Mouse (Mus musculus): Measurements from ENCODE around the gene Gpr160.
A peak's percentile ranks its signal among the peaks of the same experiment; 100 is the strongest.
"Not testable (repeated sequence)": the region's sequence is repeated elsewhere in the genome, so short reads cannot be mapped to it uniquely, and the experiment has no call there.

Gpr160 gene

DNA sequence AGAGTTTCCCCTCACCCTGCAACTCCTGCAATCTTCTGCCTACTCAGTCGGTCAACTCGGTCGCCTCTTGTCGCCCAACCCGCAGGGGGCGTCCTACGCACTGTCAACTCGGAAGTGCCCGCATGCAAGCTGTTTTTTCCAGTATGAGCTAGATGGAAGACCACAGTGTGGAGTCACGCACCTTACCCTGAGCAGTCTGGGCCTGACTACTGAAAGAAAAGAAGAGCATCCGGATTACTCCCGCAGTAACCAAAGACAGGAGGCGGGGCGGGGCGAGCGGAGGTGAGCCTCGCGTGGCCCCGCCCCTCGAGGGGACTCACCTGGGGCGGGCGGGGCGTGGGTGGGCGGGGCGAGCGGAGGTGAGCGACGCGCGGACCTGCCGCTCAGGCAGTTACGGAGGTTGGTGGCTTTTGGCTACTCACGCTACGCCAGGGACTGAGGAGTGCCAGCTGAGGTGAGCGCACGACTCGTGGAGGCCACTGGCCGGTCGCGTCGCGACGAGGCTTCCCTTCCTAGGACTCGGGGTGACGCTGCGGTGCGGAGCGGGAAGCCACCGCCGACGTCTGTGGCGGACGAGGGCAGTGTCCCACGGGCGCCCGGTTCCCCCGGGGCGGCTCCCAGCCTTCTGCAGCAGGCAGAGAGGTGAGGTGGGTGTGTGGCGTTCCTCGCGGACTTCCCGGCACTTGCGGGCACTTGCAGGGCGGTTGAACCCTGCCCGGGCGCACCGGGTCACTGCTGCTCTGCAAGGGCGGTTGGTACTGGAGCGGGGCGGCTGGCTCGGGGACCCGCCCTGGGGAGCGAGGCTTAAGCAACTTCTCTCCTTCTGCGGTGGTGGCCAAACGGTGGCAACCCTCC, at the start of gene Gpr160:
Gene Gpr160, plus strand, starts transcription at position 347 of the 855 bp plus-strand sequence.
- DNase-seq (ENCODE audit: low spot score), result peak; percentile 73

DNA sequence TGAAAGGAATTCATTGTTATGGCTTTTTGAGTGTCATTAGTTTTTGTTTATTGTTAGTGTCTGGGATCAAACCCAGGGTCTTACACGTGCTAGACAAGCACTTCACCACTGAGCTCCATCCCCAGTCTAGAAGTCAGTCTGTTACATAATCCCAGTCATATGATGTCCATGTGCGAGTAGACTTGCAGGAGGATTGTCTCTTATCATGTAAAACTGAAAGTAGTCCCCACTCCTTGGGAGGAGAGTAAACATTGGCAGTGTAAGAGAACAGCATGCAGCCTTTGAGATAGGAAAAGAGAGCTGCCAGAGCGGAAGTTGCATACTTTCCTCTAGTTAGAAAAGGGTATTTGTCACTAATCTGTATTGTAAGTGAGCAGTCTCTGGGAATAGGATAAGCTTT, 42.9 kb upstream of the Gpr160 start:
- no peak for DNase-seq (ENCODE audit: low spot score)

DNA sequence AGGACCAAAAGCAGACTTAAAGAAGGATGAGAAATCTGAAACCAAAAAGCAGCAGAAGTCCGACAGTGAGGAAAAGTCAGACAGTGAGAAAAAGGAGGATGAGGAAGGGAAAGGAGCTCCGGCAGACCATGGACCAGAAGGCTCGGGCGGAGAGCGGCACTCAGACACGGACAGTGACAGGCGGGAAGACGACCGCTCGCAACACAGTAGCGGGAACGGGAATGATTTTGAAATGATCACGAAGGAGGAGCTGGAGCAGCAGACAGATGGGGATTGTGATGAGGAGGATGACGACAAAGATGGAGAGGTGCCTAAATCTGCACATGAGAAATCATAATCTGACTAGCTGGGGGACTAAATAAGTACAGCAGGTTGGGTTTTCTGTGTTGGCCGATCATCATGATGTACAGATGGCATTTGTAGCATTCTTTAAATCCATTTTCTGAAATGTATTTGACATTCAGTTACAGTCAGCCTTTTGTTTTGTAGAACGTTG, 37.1 kb upstream of the Gpr160 start:
- DNase-seq (ENCODE audit: low spot score), result no peak

DNA sequence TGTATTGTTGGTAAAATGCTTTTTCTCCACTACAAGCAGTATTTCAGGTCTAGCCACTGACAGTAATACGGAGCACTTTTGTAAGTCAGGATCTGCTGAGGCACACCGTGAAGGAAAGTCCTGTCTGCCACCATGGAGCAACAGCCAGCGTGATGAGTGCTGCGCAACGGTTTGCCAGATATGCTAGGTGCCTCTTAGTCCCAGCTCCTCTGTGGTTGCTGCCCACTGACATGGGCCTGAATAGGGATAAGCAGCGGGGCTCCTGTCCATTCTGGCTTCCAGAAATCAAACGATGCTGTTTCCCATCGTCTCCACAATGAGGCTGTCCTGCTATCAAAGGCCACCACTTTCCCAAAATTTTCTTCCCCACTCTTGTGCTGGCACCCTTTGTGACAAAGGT, 33.6 kb upstream of the Gpr160 start:
- DNase-seq (ENCODE audit: low spot score), result no peak

DNA sequence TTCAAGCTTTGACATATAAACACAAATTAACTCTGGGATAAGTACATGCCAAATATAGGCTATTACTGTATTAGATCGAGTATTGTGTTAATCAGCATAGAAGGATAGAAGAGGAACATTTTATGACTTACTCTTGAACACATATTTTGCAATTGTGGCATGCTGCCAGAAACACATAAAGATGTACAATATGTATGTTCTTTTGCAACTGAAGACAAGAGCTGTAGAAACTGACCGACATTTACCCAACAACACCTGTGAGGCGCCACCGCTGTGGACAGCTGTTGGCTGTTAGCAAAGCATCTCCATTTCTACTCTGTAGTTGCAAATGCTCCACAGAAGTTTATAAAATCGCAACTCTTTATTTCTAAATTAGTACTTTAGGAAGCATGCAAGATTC, 29.7 kb upstream of the Gpr160 start:
- DNase-seq (ENCODE audit: low spot score), result no peak

DNA sequence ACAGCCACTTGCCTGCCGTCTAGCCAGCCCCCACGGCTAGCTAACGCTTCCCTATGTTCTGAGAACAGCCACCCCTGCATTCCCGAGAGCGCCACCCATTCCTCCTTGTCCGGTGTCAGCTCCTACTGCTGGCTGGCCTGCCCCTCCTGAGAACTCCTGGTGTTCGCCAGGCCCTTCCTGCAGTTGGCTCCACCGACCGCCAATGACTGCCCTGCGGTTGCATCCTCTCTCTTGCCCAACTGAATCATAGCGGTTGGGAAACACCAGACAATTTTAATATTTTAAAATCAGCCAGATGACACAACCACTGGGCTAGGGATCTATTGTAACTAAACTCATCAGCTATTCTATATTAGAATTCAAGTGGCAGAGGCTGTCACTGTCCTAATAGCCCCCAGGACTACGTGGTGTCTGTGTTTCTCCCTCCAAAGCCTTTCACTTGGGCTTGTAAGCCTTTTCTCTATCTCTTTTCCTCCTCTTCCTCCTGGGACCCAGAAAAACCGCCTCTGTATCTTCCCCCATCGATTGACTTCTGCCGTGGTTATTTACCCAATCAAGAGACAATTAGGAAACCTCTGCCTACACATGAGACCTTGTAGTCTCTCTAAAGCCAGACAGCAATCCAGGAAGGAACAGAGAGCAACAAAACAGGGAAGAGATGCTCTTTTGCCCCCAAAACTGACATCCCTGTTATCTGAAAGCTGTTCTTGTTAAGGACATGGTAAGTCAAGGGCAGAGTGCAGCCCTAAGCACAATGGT, 23.7 kb upstream of the Gpr160 start:
- no peak for DNase-seq (ENCODE audit: low spot score)

DNA sequence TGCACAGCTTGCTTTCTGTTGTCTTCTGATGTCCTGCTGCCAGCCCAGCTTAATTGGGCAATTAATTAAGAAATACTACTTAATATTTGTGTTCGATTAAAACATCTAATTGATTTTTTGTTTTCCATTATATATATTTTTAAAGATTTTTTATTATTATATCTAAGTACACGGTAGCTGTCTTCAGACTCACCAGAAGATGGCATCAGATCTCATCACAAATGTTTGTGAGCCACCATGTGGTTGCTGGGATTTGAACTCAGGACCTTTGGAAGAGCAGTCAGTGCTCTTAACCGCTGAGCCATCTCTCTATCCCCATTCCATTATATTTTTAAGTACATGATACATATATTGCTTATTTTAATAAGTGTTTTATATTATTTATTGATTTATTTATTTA, 22.5 kb upstream of the Gpr160 start:
- no peak for DNase-seq (ENCODE audit: low spot score)

DNA sequence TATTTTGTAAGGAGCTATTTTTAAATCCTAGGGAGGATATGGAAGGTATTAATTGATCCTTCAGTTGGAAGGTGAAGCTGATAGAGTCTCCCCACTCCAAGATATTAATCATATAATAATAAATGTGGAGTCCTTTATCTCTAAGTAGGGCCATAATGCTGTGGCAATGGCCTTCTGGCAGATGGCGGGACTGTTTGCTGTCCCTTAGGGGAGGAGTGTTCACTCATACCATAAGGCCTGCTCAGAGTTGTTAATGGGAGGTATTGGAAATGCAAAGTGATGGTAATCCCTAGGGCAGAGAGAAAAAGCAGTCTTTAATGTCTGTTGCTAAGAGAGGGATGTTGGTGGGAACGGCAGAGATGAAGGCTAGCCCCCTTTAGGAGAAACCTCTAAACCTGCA, 10.0 kb upstream of the Gpr160 start:
- DNase-seq (ENCODE audit: low spot score), result no peak

DNA sequence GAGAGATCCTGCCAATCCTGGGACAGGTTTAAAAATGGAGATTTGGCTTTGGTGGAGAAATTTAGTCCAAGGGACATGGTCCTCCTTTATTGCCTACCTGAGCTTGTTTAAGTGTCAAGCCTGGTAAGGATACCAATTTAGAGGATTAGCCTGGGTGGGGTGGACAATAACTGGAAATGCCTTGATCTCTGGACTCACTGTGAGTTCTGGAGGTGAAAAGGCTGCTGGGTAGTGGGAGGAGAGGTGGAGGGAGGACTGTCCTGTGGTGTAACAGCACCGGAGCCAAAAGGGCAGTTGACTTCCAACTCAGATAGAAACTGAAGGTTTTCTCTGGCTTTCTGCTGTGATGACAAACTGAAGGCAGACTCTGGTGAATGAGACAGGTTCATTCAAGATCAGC, 8.3 kb upstream of the Gpr160 start:
- no peak for DNase-seq (ENCODE audit: low spot score)

DNA sequence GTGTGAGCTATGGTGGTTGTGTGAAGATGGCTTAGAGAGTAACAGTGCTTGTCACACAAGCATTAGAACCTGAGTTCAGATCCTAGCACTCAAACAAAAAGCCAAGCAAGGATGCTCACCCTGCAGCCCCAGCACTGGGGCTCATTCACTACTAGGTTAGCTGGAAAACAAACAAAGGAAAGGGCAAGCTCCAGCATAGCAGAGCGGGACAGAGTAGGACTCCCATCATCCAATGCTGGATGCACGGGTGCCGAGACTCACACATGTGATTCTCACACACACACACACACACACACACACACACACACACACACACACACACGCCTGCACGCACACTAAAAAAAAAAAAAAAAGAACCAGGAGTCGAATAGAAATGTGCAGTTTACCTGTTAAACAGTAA, 4.3 kb upstream of the Gpr160 start:
- no peak for DNase-seq (ENCODE audit: low spot score)

DNA sequence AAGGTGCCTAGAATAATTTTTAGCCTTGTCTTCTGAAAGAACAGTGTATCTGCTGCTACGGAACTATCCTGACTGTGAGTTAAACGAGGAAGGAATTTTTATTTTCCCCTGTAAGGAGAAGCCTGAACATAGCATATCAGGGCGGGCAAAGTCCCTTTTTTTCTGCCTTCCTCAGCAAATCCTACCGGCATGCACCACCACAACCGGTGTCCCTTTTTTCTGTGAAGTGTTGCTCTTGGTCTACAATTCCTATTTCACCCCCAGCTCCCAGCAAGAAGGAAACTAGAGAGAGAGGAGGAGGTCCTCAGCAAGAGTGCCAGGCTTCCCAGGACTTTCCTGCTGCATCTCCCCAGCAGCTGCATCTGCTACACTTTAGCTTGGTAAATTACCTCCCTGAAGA, 2.2 kb upstream of the Gpr160 start:
- no peak for DNase-seq (ENCODE audit: low spot score)

DNA sequence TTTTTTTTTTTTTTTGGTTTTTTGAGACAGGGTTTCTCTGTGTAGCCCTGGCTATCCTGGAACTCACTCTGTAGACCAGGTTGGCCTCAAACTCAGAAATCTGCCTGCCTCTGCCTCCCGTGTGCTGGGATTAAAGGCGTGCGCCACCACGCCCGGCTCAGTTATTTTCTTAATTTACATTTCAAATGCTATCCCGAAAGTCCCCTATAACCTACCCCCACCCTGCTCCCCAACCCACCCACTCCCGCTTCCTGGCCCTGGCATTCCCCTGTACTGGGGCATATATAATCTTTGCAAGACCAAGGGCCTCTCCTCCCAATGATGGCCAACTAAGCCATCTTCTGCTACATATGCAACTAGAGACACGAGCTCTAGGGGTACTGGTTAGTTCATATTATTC, 3.8 kb downstream of the Gpr160 start:
- not testable (repeated sequence) for DNase-seq (ENCODE audit: low spot score)

DNA sequence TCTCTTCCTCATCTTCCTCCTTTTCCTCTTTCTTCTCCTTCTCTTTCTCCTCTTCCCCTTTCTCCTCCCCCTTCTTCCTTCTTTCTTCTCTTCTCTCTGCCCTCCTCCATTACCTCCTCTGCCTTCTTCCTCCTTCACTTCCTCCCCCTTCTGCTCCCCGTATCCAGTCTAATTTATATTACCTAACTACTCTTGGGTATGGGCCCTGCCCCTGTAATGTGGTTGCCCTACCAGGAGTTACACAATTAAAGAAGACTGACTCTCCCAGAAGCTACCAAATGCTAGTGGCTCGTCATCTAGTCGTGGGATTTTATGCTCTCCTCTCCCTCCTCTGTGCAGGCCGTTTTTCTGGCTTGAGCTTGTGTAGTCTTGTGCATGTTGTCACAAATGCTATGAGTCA, 5.0 kb downstream of the Gpr160 start:
- no peak for DNase-seq (ENCODE audit: low spot score)

DNA sequence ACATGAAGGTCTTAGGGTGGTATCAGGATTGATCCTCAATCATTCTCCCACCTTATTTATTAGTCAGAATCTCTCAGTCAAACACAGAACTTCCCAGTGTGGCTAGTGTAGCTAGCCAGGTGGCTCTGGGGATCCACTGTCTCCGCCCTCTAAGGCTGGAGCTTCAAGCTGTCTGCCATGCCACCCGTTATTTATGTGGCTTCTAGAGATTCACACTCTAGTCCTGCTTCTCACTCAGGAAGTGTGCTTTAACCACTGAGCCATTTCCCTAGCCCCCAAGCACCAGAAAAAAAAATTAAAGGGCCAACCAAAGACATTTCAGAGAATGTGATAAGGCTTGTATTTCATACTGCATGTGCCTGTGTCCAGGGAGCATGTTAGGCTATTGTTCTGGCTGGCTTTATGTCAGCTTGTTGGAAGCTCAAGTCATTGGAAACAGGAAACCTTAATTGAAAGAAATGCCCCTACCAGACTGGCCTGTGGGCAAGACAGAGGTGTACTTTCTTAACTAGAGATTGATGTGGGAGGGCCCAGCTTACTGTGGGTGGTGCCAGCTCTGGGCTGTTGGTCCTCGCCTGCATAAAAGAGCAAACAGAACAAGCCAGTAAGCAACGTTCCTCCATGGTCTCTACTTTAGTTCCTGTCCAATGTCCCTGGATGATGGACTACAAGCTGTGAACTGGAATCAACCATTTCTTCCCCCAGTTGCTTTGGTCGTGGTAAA, 8.1 kb downstream of the Gpr160 start:
- no peak for DNase-seq (ENCODE audit: low spot score)

DNA sequence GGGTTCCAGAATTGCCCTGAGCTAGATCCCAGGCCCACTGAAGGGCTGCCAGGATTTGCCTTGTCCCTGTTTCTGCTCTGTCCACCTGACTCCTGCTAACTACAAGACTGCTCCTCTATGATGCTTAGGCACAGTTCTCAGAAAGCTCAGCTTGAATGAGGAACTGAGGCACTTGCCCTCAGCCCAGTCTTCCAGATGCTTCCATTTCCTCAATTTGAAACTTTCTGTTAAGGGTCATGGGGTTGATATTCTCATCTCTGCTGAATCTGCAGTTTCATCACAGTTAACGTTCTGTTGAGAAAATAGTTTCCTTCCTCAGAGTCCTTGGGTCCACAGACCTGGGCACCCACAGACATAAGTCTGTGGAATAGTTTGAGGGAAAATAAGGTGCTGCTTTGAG, 8.9 kb downstream of the Gpr160 start:
- DNase-seq (ENCODE audit: low spot score), result no peak

DNA sequence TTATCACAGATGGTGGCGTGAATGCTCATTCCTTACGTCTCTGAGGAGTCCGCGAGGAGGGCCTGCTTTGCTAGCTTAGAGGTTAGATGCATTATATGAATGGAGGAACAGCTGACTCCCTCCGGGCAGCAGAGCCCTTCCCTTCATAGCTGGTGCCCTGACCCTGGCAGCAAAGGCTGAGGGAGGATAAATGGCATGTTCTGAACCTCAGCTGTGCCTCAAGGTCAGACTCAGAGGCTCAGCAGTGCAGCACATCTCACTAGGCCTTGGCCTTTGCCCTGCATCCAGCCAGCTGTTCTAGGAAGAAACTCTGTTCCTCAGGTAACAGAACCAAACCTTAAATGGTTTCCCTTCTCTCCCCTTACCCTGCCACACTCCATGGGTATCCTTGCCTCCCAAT, 12.4 kb downstream of the Gpr160 start:
- DNase-seq (ENCODE audit: low spot score), result peak; percentile 13

DNA sequence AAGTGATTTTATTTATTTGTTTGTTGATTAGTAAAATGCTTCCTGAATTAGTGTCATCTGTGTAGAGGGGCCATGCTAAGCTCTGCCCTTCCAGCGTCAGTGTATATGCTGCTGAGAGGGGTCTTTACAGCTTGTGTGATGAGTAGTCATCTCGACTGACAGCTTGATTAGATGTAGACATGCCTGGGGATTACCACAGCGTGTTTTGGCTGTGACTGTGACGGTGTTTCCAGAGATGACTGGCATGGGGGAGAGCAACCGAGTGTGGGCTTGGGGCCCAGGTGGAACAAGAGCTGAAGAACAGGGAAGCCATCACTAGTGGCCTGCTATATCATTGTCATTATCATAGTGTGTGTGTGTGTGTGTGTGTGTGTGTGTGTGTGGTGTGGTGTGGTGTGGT, 12.9 kb downstream of the Gpr160 start:
- DNase-seq (ENCODE audit: low spot score), result no peak

DNA sequence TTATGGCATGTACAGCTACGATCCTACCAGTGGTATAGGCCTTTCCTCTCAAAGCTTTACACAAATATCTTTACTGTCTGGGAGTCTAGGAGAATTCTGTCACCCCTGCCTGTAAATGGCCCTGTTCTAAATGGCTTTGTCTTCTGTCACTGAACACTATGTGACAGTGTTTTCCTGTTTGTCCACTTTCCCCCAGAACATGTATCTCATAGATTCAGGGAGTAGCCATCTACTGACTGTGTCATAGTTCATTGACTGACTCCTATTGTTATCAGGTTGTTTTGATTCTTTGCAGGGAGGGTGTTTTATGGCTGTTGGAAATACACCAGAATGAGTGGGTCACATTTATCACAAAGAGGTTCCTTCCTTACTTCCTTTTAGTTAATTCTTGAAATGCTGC, 14.2 kb downstream of the Gpr160 start:
- DNase-seq (ENCODE audit: low spot score), result no peak

DNA sequence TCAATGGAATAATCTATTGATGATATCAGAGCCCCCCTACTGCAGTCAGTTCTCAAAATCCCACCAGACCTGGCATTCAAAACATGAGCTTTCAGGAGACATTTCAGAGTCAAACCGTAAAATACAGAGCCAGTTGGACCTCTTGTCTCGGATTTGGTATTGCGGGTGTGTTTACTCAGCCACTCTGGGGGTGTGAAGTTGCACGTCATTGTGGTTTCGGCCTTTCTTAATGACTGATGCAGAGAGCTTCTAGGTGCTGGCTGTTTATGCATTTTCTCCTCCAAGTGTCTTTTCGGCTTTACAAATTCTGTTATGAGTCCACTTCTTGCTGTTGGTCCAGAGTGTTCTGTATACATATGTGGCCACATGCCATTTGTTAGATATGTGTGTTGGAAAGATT, 21.0 kb downstream of the Gpr160 start:
- DNase-seq (ENCODE audit: low spot score), result no peak

DNA sequence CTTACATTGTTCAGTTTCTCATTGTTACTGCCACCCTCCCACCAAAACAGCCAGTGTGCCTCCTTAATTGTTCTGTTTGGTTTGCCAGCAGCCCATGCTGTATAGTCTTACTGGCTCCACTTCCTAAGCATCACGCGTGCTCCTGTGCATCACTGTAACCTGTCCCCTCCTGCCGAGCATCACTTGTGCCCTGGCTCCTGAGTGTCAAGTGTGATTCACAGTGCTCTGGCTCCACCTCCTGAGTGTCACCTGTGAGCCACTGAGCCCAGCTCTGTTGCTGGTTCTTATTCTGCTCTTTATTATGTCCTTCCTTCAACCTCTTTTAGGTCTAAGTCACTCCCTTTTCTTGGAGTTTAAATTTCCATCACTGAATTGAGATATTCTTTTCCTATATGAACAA, 31.7 kb downstream of the Gpr160 start:
- no peak for DNase-seq (ENCODE audit: low spot score)

DNA sequence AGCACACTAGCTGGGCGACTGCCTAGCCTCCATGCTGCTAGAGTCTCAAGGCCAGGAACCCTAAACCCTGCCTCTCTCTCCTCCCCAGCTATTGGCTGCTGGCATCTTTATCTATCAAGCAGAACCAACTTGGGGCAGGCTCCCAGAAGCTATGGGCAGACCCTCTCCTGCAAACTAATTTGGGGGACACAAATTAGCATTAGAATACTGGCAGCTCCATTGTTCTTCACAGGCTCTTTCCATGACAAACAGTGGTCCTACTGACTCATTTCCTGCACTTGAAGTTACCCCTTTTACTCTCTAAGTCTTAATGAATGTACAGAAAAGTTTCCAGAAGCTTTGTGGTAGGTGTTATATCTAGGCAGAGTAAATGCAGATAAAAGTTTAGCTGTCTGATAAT, 33.3 kb downstream of the Gpr160 start:
- DNase-seq (ENCODE audit: low spot score), result no peak

DNA sequence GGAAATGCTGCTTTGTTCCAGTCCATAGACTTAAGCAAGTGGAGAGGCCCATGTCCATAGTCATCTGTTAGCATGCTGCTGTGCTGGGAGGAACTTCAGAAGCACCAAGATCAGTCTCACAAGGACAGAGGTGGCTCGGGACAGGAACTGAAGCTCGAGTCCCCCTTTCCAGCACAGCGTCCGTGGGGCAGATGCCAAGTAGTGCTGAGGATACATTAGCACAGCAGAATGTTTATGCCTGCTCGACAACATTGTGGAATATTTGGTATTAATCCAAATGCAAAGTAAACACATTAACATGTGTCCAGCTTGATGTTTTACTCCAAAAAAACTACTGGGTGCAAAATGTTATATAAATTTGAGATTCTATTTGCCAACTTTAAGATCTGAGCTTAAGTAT, 41.0 kb downstream of the Gpr160 start:
- no peak for DNase-seq (ENCODE audit: low spot score)

DNA sequence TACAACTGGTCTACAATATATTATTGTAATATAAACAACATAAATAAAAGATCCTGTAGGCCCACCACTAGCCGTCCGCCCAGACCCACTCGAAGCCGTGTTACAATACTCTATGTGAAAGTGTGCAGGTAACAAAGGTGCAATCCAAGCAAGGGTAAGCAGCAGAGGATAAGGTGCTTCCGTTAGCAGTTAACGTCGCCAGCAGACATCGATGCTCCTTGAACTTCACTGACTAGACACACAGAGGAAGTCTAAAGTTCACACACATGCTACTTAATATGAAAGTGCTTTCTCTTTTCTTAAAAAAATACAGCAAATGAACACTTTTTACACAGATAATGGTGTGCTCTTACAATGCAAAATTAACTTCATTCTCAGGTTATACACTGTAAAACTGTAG, 43.7 kb downstream of the Gpr160 start:
- DNase-seq (ENCODE audit: low spot score), result no peak

Data from ovary, postnatal 36 days (tissue).